ENCODE assay signal across 17 mouse cellular contexts in the genomic region with DNA sequence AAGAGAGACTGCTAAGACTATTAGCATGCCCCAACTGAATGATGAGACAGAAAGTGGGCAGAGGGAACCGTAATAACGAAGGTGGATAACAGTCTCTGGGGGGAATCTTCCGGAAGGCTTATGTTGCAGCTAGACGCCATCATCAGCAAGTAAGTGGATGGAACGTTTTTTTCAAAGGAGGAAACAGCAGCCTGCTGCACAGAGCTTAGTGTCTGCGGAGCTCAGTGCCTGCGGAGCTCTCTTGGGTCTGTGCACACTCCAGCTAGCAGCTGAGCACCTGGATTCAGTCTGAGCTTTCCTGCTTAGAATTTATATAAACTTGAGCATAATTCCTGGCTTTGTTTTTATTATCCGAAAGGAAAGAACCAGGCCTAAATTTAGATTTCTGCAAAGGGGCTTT. TPM values are rescaled to one million over a fixed set of nuclear protein-coding genes. Genes with fewer than 3 reads are reported as not detected.
A peak's percentile ranks its signal among the peaks of the same experiment; 100 is the strongest.
DNase-seq lines count a peak whose midpoint lies in the region; ATAC-seq and TF ChIP-seq lines count a peak whose summit lies in the region.
"Had no signal": no experiment of that assay in that cellular context is flagged by ENCODE, and none has a peak within 500 bp of the region (broad histone marks: within the 10 kb centered on the region; RNA-seq: fewer than 3 reads in every experiment).

No protein-coding gene starts in this region.

- peak; percentile 40 for DNase-seq in heart, adult 11 months
- no peak for DNase-seq in heart, adult 9 months (ENCODE audit: low spot score in 2 of 2)
- no peak for DNase-seq in liver
- DNase-seq in brain, embryonic 14.5 days (ENCODE audit: low read depth): peak; percentile 44
- DNase-seq in liver, embryonic 14.5 days (ENCODE audit: low read depth in 3 of 3, low spot score in 3 of 3): no peak
- DNase-seq in frontal cortex, adult 2 months (ENCODE audit: extremely low spot score in 1 of 2, low spot score in 1 of 2): no peak
- DNase-seq: adrenal gland, adult 8-10 months; cerebellum, adult 8-10 months; gastrocnemius, postnatal 36 days; heart, postnatal 4 days; kidney, adult 11 months; left cerebral cortex, postnatal 4 days; lung, postnatal 36 days had no signal

- no peaks in the 10 kb centered on the region for H3K9me3 ChIP-seq in liver, embryonic 12.5 days (replicated peaks)
- no peaks in the 10 kb centered on the region for H3K9me3 ChIP-seq in liver, embryonic 14.5 days (ENCODE audit: control insufficient read depth, low read length)
- H3K9me3 ChIP-seq: heart, embryonic 12.5 days; midbrain, embryonic 12.5 days had no signal

- no peak for ATAC-seq in liver, embryonic 12.5 days
- no peak for ATAC-seq in liver, embryonic 14.5 days (ENCODE audit: insufficient read depth)
- no peak for ATAC-seq in activated CD4-positive, CD25-positive, alpha-beta regulatory T cell, adult 4 months

- H3K9ac ChIP-seq in liver, embryonic 12.5 days: no peak overlapping the region; the same call in 1 of the 2 replicates
- H3K9ac ChIP-seq in liver, embryonic 14.5 days (replicated peaks): no peak overlapping the region
- H3K9ac ChIP-seq: heart, embryonic 12.5 days; midbrain, embryonic 12.5 days had no signal

- 51% methylated on average over 8 of the region's 8 CpGs for WGBS in liver, embryonic 12.5 days (ENCODE audit: insufficient replicate concordance)
- WGBS in liver, embryonic 14.5 days (ENCODE audit: insufficient replicate concordance): 56% methylated on average over 8 of the region's 8 CpGs

- no peak for TF ChIP-seq POLR2A in brain, embryonic 14.5 days (IDR thresholded peaks at IDR 0.05; ENCODE audit: borderline replicate concordance, extremely low read depth, insufficient read depth, insufficient read length, poor library complexity, severe bottlenecking)

- H3K4me3 ChIP-seq in liver, embryonic 12.5 days: no peak overlapping the region
- no peak overlapping the region for H3K4me3 ChIP-seq in liver, embryonic 14.5 days (ENCODE audit: insufficient read depth in 1 of 2, low read depth in 2 of 2, low read length in 2 of 2)
- H3K4me3 ChIP-seq: heart, embryonic 12.5 days; midbrain, embryonic 12.5 days had no signal

- H3K27me3 ChIP-seq in liver, embryonic 12.5 days (replicated peaks): no peaks in the 10 kb centered on the region
- no peaks in the 10 kb centered on the region for H3K27me3 ChIP-seq in liver, embryonic 14.5 days (ENCODE audit: control insufficient read depth, insufficient read depth, low read length)
- H3K27me3 ChIP-seq: heart, embryonic 12.5 days; midbrain, embryonic 12.5 days had no signal

- peak overlapping the region; percentile 61 for H3K4me2 ChIP-seq in liver, embryonic 12.5 days
- H3K4me2 ChIP-seq in liver, embryonic 14.5 days (ENCODE audit: low read depth): peak overlapping the region; percentile 46
- H3K4me2 ChIP-seq: heart, embryonic 12.5 days; midbrain, embryonic 12.5 days had no signal

- no peaks in the 10 kb centered on the region for H3K36me3 ChIP-seq in liver, embryonic 12.5 days
- no peaks in the 10 kb centered on the region for H3K36me3 ChIP-seq in liver, embryonic 14.5 days (replicated peaks; ENCODE audit: control insufficient read depth, insufficient read depth, low read depth)
- H3K36me3 ChIP-seq: heart, embryonic 12.5 days; midbrain, embryonic 12.5 days had no signal

- peaks cover 22% of the 10 kb centered on the region for H3K4me1 ChIP-seq in liver, embryonic 12.5 days
- H3K4me1 ChIP-seq in liver, embryonic 14.5 days (replicated peaks; ENCODE audit: control insufficient read depth in 2 of 2, insufficient read depth in 2 of 2, low read length in 1 of 2): peaks cover 0 to 5% of the 10 kb centered on the region in 2 experiments; a peak in 1 of 4 replicates
- H3K4me1 ChIP-seq: heart, embryonic 12.5 days; midbrain, embryonic 12.5 days had no signal

- no peak for TF ChIP-seq CTCF in brain, embryonic 14.5 days (IDR thresholded peaks at IDR 0.05; ENCODE audit: borderline replicate concordance, extremely low read depth, insufficient read depth, insufficient read length)
- no peak for TF ChIP-seq CTCF in liver, embryonic 14.5 days (IDR thresholded peaks at IDR 0.05; ENCODE audit: low read depth)

- no peak for TF ChIP-seq EP300 in liver, embryonic 14.5 days (IDR thresholded peaks at IDR 0.05; ENCODE audit: low read depth)

- H3K27ac ChIP-seq in liver, embryonic 12.5 days: no peak overlapping the region
- H3K27ac ChIP-seq in liver, embryonic 14.5 days: no peak overlapping the region
- H3K27ac ChIP-seq: midbrain, embryonic 12.5 days had no signal

RNA-seq across cellular contexts. Expression of a gene that starts 47.8 kb away (rescaled TPM):
- 1.4 and 2.6 TPM in 2 replicates for polyA plus RNA-seq in liver, embryonic 12.5 days (2016; fragmentation: Nextera tagmentation; extraction: Ambion mirVana)
- 7.5 and 8.5 TPM in 2 replicates for polyA plus RNA-seq in brain, embryonic 14.5 days (2012; rRNA removed)
- 0.51 and 0.70 TPM in 2 replicates for polyA plus RNA-seq in liver, embryonic 14.5 days (2012; rRNA removed)
- 0.60 and 0.94 TPM in 2 replicates for polyA plus RNA-seq in liver, embryonic 14.5 days (2014; fragmentation: Nextera tagmentation; extraction: Ambion mirVana)
- 23.6 and 25.9 TPM in 2 replicates for polyA plus RNA-seq in frontal cortex, adult 2 months (2012; rRNA removed)
- polyA plus RNA-seq in activated CD4-positive, CD25-positive, alpha-beta regulatory T cell, adult 4 months (2017; shearing (Covaris generic)): 10 to 100 TPM; 26.9 to 38.2 TPM

Comparison
In these comparisons a context has a peak if more than half of its experiments do, and no peak if none do; other contexts are left out.
1. DNase-seq: peak in heart, adult 11 months (single experiment) and brain, embryonic 14.5 days (single experiment); none in heart, adult 9 months (0 of 2), liver (single experiment), liver, embryonic 14.5 days (0 of 3) and frontal cortex, adult 2 months (0 of 2).